Comparison of ENCODE assay signal across 8 mouse cellular contexts in the genomic region with DNA sequence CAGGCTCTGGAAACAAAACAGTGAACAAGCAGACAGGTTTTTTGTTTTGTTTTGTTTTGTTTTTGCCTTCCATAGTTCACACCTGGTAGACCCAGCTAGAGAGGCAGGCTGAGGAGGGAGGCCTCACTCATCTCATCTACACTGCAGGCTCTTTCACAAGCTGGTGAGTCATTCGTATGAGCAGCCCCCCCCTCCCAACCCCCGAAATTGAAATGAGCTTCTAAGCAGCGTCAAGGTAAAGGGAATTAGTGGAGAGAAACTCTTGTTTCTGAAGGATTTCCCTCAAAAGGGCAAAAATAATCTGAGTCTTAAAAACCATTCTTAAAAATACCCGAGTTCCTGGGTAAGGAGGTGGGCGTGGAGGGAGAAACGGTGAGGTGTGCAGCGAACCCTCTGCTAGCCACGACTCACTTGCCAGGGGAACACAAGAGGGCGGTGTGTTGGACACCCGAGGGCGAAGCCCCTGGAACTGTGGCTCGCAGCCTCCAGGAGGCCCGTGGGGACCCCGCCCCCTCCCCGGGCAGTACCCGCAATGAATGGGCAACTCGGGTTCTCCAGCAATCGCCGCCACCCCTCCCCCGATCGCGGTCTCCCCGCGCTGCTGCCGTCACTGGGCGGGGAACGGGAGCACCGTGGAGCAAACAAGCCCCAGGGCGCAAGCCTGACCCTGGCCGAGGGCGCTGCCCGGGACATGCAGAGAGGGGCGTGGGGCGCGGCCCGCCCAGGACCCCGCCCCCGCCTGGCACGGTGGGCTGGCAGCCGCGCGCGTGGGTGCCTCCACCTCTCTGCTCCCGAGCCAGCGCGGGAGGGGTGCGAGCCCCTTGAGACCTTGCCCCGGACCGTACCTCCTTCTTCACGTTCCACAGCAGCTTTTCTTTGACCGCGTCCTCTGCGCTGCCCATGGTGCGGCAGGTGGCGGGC. TPM values are rescaled to one million over a fixed set of nuclear protein-coding genes. Genes with fewer than 3 reads are reported as not detected.
DNase-seq lines count a peak whose midpoint lies in the region; ATAC-seq and TF ChIP-seq lines count a peak whose summit lies in the region.

No protein-coding gene starts in this region.

- no peaks in the 10 kb centered on the region for H3K27me3 ChIP-seq in hindbrain, postnatal 0 days (ENCODE audit: insufficient read depth, low read length)

- H3K9ac ChIP-seq in hindbrain, postnatal 0 days (replicated peaks; ENCODE audit: low read length): peak overlapping the region; percentile 82

- peaks cover 19% of the 10 kb centered on the region for H3K36me3 ChIP-seq in hindbrain, postnatal 0 days (ENCODE audit: insufficient read depth, low read length)

- intact Hi-C loops in left cerebral cortex, postnatal 14 days (cut with DNase I): no loop called here

- peak; percentile 55 for TF ChIP-seq CTCF in hindbrain, postnatal 0 days (IDR thresholded peaks at IDR 0.05; ENCODE audit: low read depth)

- H3K4me2 ChIP-seq in hindbrain, postnatal 0 days (ENCODE audit: low read depth, low read length): peak overlapping the region; percentile 58

- ATAC-seq in hindbrain, postnatal 0 days: peak; percentile 53
- peak; percentile 64 for ATAC-seq in megakaryocyte progenitor cell, adult 5-6 weeks (replicated peaks; ENCODE audit: poor library complexity)

- H3K9me3 ChIP-seq in hindbrain, postnatal 0 days (ENCODE audit: low read length): no peaks in the 10 kb centered on the region

- peak overlapping the region; percentile 92 for H3K27ac ChIP-seq in hindbrain, postnatal 0 days

- DNase-seq in ZHBTc4 (ENCODE audit: low read depth, low spot score): peak; percentile 74
- DNase-seq in cerebellum, postnatal 36 days: peak; percentile 43 to 60
- peak; percentile 57 for DNase-seq in gastrocnemius, adult 18-20 months (ENCODE audit: low spot score)
- DNase-seq in hindbrain, postnatal 0 days (ENCODE audit: low spot score): peak; percentile 59
- peak; percentile 62 to 70 for DNase-seq in left cerebral cortex, postnatal 14 days (ENCODE audit: low spot score in 2 of 2)
- DNase-seq in right cerebral cortex, postnatal 14 days: peak; percentile 67
- peak; percentile 67 for DNase-seq in urinary bladder, postnatal 25 days (ENCODE audit: low spot score)

- under 1% methylated on average over 39 of the region's 55 CpGs for WGBS in hindbrain, postnatal 0 days

- no peaks in the 10 kb centered on the region for H3K4me1 ChIP-seq in hindbrain, postnatal 0 days (ENCODE audit: insufficient read depth, low read length)

- peak overlapping the region; percentile 78 for H3K4me3 ChIP-seq in hindbrain, postnatal 0 days (ENCODE audit: low read length)

RNA-seq across cellular contexts. Expression of gene Sgsm2, which starts 0.6 kb away (rescaled TPM):
- 1 to 10 TPM; 1.6 to 2.4 TPM for total RNA-seq in gastrocnemius, adult 18-20 months (2021)
- 49.0 and 59.2 TPM in 2 replicates for total RNA-seq in hindbrain, postnatal 0 days (2014; rRNA removed)
- polyA plus RNA-seq in hindbrain, postnatal 0 days (2015; fragmentation: Nextera tagmentation; extraction: Ambion mirVana): 21.2 and 21.3 TPM in 2 replicates
- 10 to 100 TPM; 65.9 to 68.4 TPM for total RNA-seq in left cerebral cortex, postnatal 14 days (2021)
- total RNA-seq in megakaryocyte progenitor cell, adult 5-6 weeks (2015): 4.1 and 4.5 TPM in 2 replicates
- 3.7 and 6.9 TPM in 2 replicates for total RNA-seq in megakaryocyte progenitor cell, adult 5-6 weeks (2017)

RNA-seq across cellular contexts. Expression of gene Tsr1, which starts 1.6 kb away (rescaled TPM):
- total RNA-seq in gastrocnemius, adult 18-20 months (2021): 10 to 100 TPM; 22.8 to 26.7 TPM
- 20.3 and 34.1 TPM in 2 replicates for total RNA-seq in hindbrain, postnatal 0 days (2014; rRNA removed)
- polyA plus RNA-seq in hindbrain, postnatal 0 days (2015; fragmentation: Nextera tagmentation; extraction: Ambion mirVana): 21.1 and 22.0 TPM in 2 replicates
- total RNA-seq in left cerebral cortex, postnatal 14 days (2021): 10 to 100 TPM; 29.6 to 33.0 TPM
- 43.2 and 50.0 TPM in 2 replicates for total RNA-seq in megakaryocyte progenitor cell, adult 5-6 weeks (2015)
- total RNA-seq in megakaryocyte progenitor cell, adult 5-6 weeks (2017): 67.8 and 96.1 TPM in 2 replicates

RNA-seq across cellular contexts. Expression of gene Smg6, which starts 29.4 kb away (rescaled TPM):
- total RNA-seq in gastrocnemius, adult 18-20 months (2021): 10 to 100 TPM; 11.8 to 12.3 TPM
- 24.9 and 27.8 TPM in 2 replicates for total RNA-seq in hindbrain, postnatal 0 days (2014; rRNA removed)
- polyA plus RNA-seq in hindbrain, postnatal 0 days (2015; fragmentation: Nextera tagmentation; extraction: Ambion mirVana): 9.8 and 10.0 TPM in 2 replicates
- total RNA-seq in left cerebral cortex, postnatal 14 days (2021): 10 to 100 TPM; 22.0 to 22.9 TPM
- 15.3 and 23.1 TPM in 2 replicates for total RNA-seq in megakaryocyte progenitor cell, adult 5-6 weeks (2015)
- total RNA-seq in megakaryocyte progenitor cell, adult 5-6 weeks (2017): 29.5 and 32.7 TPM in 2 replicates

RNA-seq across cellular contexts. Expression of gene Srr, which starts 29.5 kb away (rescaled TPM):
- total RNA-seq in gastrocnemius, adult 18-20 months (2021): 10 to 100 TPM; 15.6 to 22.8 TPM
- total RNA-seq in hindbrain, postnatal 0 days (2014; rRNA removed): 31.0 and 41.8 TPM in 2 replicates
- polyA plus RNA-seq in hindbrain, postnatal 0 days (2015; fragmentation: Nextera tagmentation; extraction: Ambion mirVana): 32.9 and 36.4 TPM in 2 replicates
- total RNA-seq in left cerebral cortex, postnatal 14 days (2021): 100 to 1,000 TPM; 101 to 103 TPM
- total RNA-seq in megakaryocyte progenitor cell, adult 5-6 weeks (2015): 5.8 and 6.3 TPM in 2 replicates
- 4.4 and 6.1 TPM in 2 replicates for total RNA-seq in megakaryocyte progenitor cell, adult 5-6 weeks (2017)

Comparison
In these comparisons a context has a peak if more than half of its experiments do, and no peak if none do; other contexts are left out.
1. Peak in every context shown above with its lines: DNase-seq, ATAC-seq, H3K4me3 ChIP-seq and H3K27ac ChIP-seq.